Mouse (Mus musculus) urinary bladder, adult 2 months (tissue): ENCODE data around the gene Olfr513. TPM values are rescaled to one million over a fixed set of nuclear protein-coding genes. Genes with fewer than 3 reads are reported as not detected.

Source experiments
- DNase-seq: peaks from one replicate; pipeline ENCODE4 v3.0.0; 2022; ENCODE audit warnings: low spot score
- polyA plus RNA-seq: library from polyadenylated mRNA; depleted of rRNA; stranded (reverse); fragments of >200 nt; gene quantifications from 2 replicates; pipeline ENCODE4 v1.2.3, GENCODE M21; 2012; rRNA removed

Gene Olfr513
- polyA plus RNA-seq, result not detected in 2 replicates

GRCm38 (mm10) chr7:108750673-108751072 is at the start of gene Olfr513:
Gene Olfr513 (plus strand): TSS chr7:108750973.
- no peak for DNase-seq

DNA sequence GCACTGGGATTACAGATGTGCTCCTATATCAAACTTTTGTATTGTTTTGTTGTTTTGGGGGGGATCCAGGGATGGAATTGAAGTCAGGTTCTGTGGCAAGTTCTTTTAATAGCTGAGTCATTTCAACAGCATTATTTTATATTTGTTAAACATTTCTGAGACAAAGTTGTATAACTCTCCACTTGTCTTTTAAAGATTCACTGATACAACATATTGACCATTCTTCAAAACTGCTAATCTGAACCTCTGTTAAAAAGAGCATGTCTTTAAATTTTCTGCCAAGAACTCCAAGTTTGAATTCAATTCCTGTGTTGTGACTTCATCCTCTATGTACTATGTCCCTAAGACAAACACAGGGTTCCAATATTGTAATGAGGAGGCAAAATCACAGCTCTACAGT is 37.8 kb upstream of the Olfr513 start, which contains the start of gene Olfr512:
Gene Olfr512, plus strand, starts transcription at position 301 of the 400 bp plus-strand sequence.
- DNase-seq, result no peak

DNA sequence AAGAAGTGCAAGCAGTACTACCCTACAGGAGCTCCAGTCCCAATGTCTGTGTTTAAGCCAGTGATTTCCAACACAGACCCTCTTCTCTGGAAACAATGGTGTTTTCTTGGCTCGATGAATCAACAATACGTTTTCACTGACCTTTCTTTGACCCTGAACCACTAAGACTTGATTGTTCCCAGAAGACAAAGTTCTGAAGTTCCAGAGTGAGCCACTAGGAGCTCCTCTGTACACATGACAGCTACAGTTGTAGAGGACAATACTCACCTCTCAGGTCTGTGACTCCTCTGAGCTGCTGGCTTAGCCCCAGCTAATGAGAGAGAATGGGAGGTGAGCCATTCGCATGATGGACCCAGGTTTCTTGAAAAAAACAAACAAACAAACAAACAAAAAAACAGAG is 9.6 kb downstream of the Olfr513 start:
- DNase-seq, result no peak

DNA sequence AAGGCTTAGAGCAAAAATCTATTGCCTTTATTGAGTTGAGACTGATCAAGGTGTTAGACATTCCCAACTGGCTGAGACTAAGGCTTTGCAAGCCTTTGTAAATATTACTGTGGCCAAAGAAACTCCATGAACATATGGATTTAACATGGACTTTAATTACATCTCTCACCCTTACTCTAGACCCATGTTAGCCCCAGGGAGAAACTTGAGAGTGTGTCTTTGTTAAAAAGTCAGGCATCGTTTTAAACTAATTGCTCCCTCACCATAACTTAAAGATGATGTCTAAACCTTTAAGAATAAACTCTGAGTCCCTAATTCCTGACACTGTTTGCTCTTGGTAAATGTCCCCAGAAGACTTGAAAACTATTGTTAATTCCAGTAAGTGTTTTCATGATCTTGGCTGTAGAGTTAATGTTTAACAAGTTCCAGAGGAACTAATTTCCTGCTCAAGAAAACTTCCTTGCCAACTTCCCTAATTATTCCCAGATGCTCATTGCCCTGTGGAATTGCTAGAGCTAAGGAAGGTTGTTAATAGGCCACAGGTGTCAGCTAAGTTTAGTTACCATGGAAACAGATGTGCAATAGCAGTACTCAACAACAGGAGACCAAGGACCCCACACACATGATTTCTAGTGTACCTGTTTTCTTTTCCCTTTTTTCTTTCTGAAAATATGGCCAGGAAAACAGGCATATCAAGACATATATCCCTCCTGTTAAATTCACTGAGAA is 46.6 kb downstream of the Olfr513 start:
- DNase-seq, result no peak

Other genes starting within 250 kb of the Olfr513 start
- not detected in 2 replicates for gene Olfr502, start 225.9 kb upstream of the Olfr513 start, polyA plus RNA-seq
- gene Olfr503, start 206.4 kb upstream of the Olfr513 start, polyA plus RNA-seq, result not detected in 2 replicates
- not detected in 2 replicates for gene Olfr504, start 185.2 kb upstream of the Olfr513 start, polyA plus RNA-seq
- gene Olfr506, start 140.2 kb upstream of the Olfr513 start, polyA plus RNA-seq, result not detected in 2 replicates
- not detected in 2 replicates for gene Olfr507, start 129.2 kb upstream of the Olfr513 start, polyA plus RNA-seq
- not detected in 2 replicates for gene Olfr508, start 121.0 kb upstream of the Olfr513 start, polyA plus RNA-seq
- not detected in 2 replicates for gene Olfr509, start 99.1 kb upstream of the Olfr513 start, polyA plus RNA-seq
- gene Olfr510, start 84.6 kb upstream of the Olfr513 start, polyA plus RNA-seq, result not detected in 2 replicates
- gene Olfr512, start 37.7 kb upstream of the Olfr513 start, polyA plus RNA-seq, result not detected in 2 replicates
- not detected in 2 replicates for gene Olfr514, start 75.0 kb downstream of the Olfr513 start, polyA plus RNA-seq
- gene Olfr516, start 99.6 kb downstream of the Olfr513 start, polyA plus RNA-seq, result not detected in 2 replicates
- not detected in 2 replicates for gene Olfr517, start 121.4 kb downstream of the Olfr513 start, polyA plus RNA-seq
- not detected in 2 replicates for gene Olfr518, start 134.0 kb downstream of the Olfr513 start, polyA plus RNA-seq
- not detected in 2 replicates for gene Olfr519, start 143.4 kb downstream of the Olfr513 start, polyA plus RNA-seq
- gene Nlrp10, start 179.2 kb downstream of the Olfr513 start, polyA plus RNA-seq, result 0.47 and 0.52 TPM in 2 replicates
- 119 and 192 TPM in 2 replicates for gene Eif3f, start 183.4 kb downstream of the Olfr513 start, polyA plus RNA-seq
- 1.6 and 1.7 TPM in 2 replicates for gene Tub, start 199.4 kb downstream of the Olfr513 start, polyA plus RNA-seq